Mouse (Mus musculus): ENCODE results near the gene Metap1d. TPM values are rescaled to one million over a fixed set of nuclear protein-coding genes. Genes with fewer than 3 reads are reported as not detected.
A peak's percentile ranks its signal among the peaks of the same experiment; 100 is the strongest.

Gene Metap1d
- polyA plus RNA-seq, 1 experiment from 2014 or later = 17.0 TPM

GRCm38 (mm10) chr2:71531990-71532970 lies 79.2 kb downstream of the Metap1d start:
- Histone ChIP-seq H3K9me3 (ENCODE audit: control insufficient read depth, low read length) (no peaks in the 10 kb centered on the region), H3K27ac (replicated peaks) (no peak overlapping the region), H3K36me3 (ENCODE audit: control insufficient read depth, insufficient read depth, low read length) (no peaks in the 10 kb centered on the region), H3K4me3 (ENCODE audit: low read depth, low read length) (peak overlapping the region; percentile 3; the same call in 1 of the 2 replicates), H3K4me1 (replicated peaks; ENCODE audit: control insufficient read depth, insufficient read depth) (peaks cover 4% of the 10 kb centered on the region; the same call in 1 of the 2 replicates), H3K9ac (ENCODE audit: low read length) (no peak overlapping the region), H3K4me2 (replicated peaks; ENCODE audit: low read depth) (no peak overlapping the region), H3K27me3 (ENCODE audit: control insufficient read depth, insufficient read depth, low read length) (peaks cover 60% of the 10 kb centered on the region)
- TF ChIP-seq CTCF (IDR thresholded peaks at IDR 0.05; ENCODE audit: low read depth) = no peak
- TF ChIP-seq EP300 (optimal IDR thresholded peaks at IDR 0.05) = no peak
- WGBS = 2% methylated on average over 43 of the region's 43 CpGs
- ATAC-seq (ENCODE audit: low FRiP score, low TSS enrichment) = no peak
- no peak for DNase-seq (ENCODE audit: low spot score)

- Histone ChIP-seq H3K9ac (ENCODE audit: low read length) (no peak overlapping the region), H3K4me1 (replicated peaks; ENCODE audit: control insufficient read depth, insufficient read depth) (peaks cover 4% of the 10 kb centered on the region; the same call in 1 of the 2 replicates), H3K27ac (replicated peaks) (no peak overlapping the region), H3K4me2 (replicated peaks; ENCODE audit: low read depth) (no peak overlapping the region), H3K4me3 (ENCODE audit: low read depth, low read length) (no peak overlapping the region; the same call in 1 of the 2 replicates), H3K36me3 (ENCODE audit: control insufficient read depth, insufficient read depth, low read length) (no peaks in the 10 kb centered on the region), H3K27me3 (ENCODE audit: control insufficient read depth, insufficient read depth, low read length) (peaks cover 59% of the 10 kb centered on the region), H3K9me3 (ENCODE audit: control insufficient read depth, low read length) (no peaks in the 10 kb centered on the region)
- no peak for DNase-seq (ENCODE audit: low spot score)
- no peak for ATAC-seq (ENCODE audit: low FRiP score, low TSS enrichment)
- TF ChIP-seq EP300 (optimal IDR thresholded peaks at IDR 0.05) (no peak), CTCF (IDR thresholded peaks at IDR 0.05; ENCODE audit: low read depth) (no peak)
- 11% methylated on average over 5 of the region's 5 CpGs for WGBS
Measured at GRCm38 (mm10) chr2:71533094-71533493, 80.0 kb downstream of the Metap1d start.

GRCm38 (mm10) chr2:71534242-71535052 lies 81.4 kb downstream of the Metap1d start:
- Histone ChIP-seq H3K4me1 (replicated peaks; ENCODE audit: control insufficient read depth, insufficient read depth) (no peaks in the 10 kb centered on the region), H3K9me3 (ENCODE audit: control insufficient read depth, low read length) (no peaks in the 10 kb centered on the region), H3K4me2 (replicated peaks; ENCODE audit: low read depth) (no peak overlapping the region), H3K27ac (replicated peaks) (no peak overlapping the region), H3K4me3 (ENCODE audit: low read depth, low read length) (no peak overlapping the region), H3K9ac (ENCODE audit: low read length) (no peak overlapping the region), H3K27me3 (ENCODE audit: control insufficient read depth, insufficient read depth, low read length) (peaks cover 54% of the 10 kb centered on the region), H3K36me3 (ENCODE audit: control insufficient read depth, insufficient read depth, low read length) (no peaks in the 10 kb centered on the region)
- 3% methylated on average over 20 of the region's 20 CpGs for WGBS
- TF ChIP-seq CTCF (IDR thresholded peaks at IDR 0.05; ENCODE audit: low read depth) (no peak), EP300 (optimal IDR thresholded peaks at IDR 0.05) (no peak)
- ATAC-seq (ENCODE audit: low FRiP score, low TSS enrichment) = no peak
- DNase-seq (ENCODE audit: low spot score) = no peak

DNA sequence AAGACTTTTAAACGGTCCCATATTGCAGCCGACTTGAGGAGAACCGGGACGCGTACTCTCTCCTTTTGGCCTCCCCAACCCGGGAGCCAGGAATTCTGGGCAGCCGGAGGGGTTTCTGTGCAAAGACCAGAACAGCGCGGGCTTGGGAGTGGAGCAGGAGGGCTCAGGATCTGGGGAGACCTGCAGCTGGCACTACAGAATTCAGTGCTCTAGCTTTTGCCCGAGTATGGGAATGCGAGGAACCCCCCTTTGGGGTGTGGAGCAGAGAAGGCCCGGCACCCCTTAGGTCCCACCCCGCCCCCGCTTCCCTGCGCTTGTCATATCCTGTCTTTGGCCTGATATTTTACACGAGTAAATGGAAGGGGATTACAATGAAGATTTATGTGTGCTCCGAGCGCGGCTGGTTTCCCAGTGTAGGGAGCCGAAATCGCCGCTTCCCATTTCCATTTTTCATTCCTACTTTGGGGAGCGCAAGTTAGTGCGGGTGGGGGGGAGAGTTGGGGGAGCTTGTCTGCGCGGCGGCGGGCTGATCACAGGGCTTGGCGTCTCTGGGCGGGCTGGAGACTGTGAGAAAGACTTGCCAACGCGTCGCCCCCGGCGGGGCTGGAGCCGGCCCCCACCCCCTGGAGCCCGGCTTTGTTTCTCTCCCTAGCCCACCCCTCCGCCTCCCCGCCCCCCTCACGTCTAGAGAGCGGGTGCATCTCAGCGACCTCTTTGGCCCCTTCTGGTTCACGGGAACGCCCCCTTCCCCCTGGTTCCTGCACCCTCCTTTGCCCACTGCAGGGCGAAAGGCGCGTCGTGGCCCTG lies 87.7 kb downstream of the Metap1d start:
- ATAC-seq (ENCODE audit: low FRiP score, low TSS enrichment) = no peak
- peak overlapping the region; percentile 31 for H3K4me2 ChIP-seq (replicated peaks; ENCODE audit: low read depth)
- 2% methylated on average over 42 of the region's 48 CpGs for WGBS
- H3K9me3 ChIP-seq (ENCODE audit: control insufficient read depth, low read length) = no peaks in the 10 kb centered on the region
- no peak overlapping the region for H3K9ac ChIP-seq (ENCODE audit: low read length)
- peaks cover 23% of the 10 kb centered on the region; the same call in 1 of the 2 replicates for H3K27me3 ChIP-seq (ENCODE audit: control insufficient read depth, insufficient read depth, low read length)
- DNase-seq (ENCODE audit: low spot score) = no peak
- no peaks in the 10 kb centered on the region for H3K36me3 ChIP-seq (ENCODE audit: control insufficient read depth, insufficient read depth, low read length)
- H3K4me3 ChIP-seq (ENCODE audit: low read depth, low read length) = peak overlapping the region; percentile 12; the same call in 1 of the 2 replicates
- TF ChIP-seq CTCF (IDR thresholded peaks at IDR 0.05; ENCODE audit: low read depth) (no peak), EP300 (optimal IDR thresholded peaks at IDR 0.05) (no peak)
- no peaks in the 10 kb centered on the region for H3K4me1 ChIP-seq (replicated peaks; ENCODE audit: control insufficient read depth, insufficient read depth)
- H3K27ac ChIP-seq (replicated peaks) = no peak overlapping the region

Data from stomach, postnatal 0 days (tissue).